Mouse (Mus musculus) left cerebral cortex, postnatal 14 days (tissue): ENCODE measurements around the gene Fgf9. TPM values are rescaled to one million over a fixed set of nuclear protein-coding genes. Genes with fewer than 3 reads are reported as not detected.

ENCODE experiments used
- DNase-seq, 2 experiments: peaks; one replicate each; pipeline ENCODE4 v3.0.0; 2021 to 2022; ENCODE audit warnings: low spot score in 2 of 2, mixed read lengths in 1 of 2
- intact Hi-C: fragments of 180-260 bp; cut with DNase I; formaldehyde crosslinking; loops from one replicate; pipeline ENCODE4 v1.15.1; 2025
- total RNA-seq, 2 experiments: library from RNA; stranded (reverse); gene quantifications; 2 replicates each; pipeline ENCODE4 v1.2.3; 2021

The Fgf9 gene
- total RNA-seq, 2 experiments from 2014 or later: 20.9 to 22.2 TPM

GRCm38 (mm10) chr14:58153470-58154416 lies 83.4 kb downstream of the Fgf9 start:
- DNase-seq: no peak
- intact Hi-C loops: no loop called here

- no peak for DNase-seq
- intact Hi-C loops: no loop called here
Measured at GRCm38 (mm10) chr14:58160624-58161023, 90.3 kb downstream of the Fgf9 start.

Other genes starting within 250 kb of the Fgf9 start
- gene Ska3, start 244.4 kb upstream of the Fgf9 start, total RNA-seq: 1 to 10 TPM in 1 of 2 experiments, under 1 TPM in 1; 0.97 to 2.2 TPM
- gene Mrpl57, start 244.3 kb upstream of the Fgf9 start, total RNA-seq: 10 to 100 TPM; 65.6 to 87.1 TPM
- gene Zdhhc20, start 180.3 kb upstream of the Fgf9 start, total RNA-seq: 10 to 100 TPM; 26.1 to 30.4 TPM
- gene Micu2, start 71.3 kb upstream of the Fgf9 start, total RNA-seq: 10 to 100 TPM; 23.2 to 24.0 TPM